Mouse (Mus musculus) NIH3T3 (cell line): Measurements from ENCODE around the gene Nek2.

Experiments used
- DNase-seq: peaks from one replicate; pipeline ENCODE4 v3.0.0-alpha.2; 2012; ENCODE audit warnings: low read depth

Gene Nek2

DNA sequence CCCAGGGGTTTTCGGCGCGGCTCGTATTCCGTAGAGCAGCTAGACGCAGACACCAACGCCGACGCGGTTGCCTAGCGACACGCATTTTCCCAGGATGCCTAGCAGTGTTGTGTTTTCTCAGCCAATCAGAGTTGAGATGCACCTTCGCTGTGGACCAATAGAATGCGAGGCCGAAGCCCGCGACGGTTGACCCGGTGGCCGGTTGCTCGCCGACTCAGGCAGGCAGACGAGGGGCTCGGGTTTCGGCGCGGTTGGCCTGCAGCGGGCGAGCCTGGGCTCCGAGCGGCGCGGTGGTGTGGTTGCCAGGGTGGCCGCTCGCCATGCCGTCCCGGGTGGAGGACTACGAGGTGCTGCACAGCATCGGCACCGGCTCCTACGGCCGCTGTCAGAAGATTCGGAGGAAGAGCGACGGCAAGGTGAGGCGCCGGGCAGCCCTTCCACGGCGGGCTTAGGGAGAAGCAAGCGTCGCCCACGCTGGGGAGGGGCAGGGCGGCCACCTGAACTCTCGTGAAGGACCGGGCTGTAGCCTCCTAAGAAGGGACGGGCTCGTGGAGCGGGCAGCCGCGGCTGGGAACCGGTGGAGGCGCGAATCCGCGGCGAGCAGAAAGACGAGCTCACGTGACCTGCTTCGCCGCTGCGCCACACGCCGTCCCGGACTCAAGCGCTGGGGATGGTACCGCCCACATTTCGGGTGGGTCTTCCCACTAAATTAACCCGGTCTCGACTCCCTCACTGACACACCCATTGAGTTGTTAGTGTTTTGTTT, at the start of gene Nek2:
TSS of gene Nek2 (plus strand) at position 119 of the 766 bp plus-strand sequence.
- DNase-seq, result peak; percentile 99

- DNase-seq, result peak; percentile 63
Observed at GRCm38 (mm10) chr1:191774106-191774505, 47.1 kb upstream of the Nek2 start.

DNA sequence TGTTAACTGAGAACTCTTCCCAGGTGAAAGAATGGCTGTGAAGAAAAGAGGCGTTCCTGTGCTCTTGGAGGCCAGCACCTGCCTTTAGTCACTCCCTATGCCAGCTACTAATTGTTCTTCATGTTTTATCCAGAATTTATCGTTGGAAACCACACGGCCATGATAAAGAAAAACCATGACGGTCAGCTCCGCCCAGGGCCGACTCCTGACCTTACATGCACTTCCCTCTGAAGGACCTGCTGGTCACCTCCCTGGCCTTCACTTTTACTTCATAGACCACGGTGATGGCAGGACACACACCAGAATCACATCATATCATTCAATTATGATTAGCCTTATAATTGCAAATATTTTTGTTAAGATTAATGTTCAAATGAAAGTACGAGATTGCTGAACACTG, 46.1 kb upstream of the Nek2 start:
- DNase-seq, result no peak

DNA sequence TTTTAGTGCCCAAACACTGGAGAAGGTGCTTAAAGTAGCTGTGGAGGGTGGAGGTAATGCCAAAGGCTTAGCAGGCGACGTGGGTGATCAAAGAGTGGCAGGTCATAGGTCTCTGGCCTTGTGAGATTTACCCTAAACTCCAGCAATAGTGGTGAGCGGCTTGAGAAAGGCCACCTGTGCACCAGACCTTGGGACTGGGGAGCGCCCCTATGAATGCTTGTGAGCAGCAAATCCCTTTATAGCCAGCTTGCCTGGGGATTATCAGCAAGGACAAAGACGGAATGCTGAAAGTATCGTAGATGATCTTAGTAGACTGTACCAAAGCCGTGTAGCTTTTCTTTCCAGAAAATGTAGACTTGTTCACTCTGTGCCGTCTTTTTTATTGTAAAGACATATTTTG, 43.7 kb upstream of the Nek2 start:
- no peak for DNase-seq

GRCm38 (mm10) chr1:191780470-191780869, 40.8 kb upstream of the Nek2 start:
- DNase-seq, result no peak

GRCm38 (mm10) chr1:191785108-191785507, 36.1 kb upstream of the Nek2 start:
- DNase-seq, result no peak

DNA sequence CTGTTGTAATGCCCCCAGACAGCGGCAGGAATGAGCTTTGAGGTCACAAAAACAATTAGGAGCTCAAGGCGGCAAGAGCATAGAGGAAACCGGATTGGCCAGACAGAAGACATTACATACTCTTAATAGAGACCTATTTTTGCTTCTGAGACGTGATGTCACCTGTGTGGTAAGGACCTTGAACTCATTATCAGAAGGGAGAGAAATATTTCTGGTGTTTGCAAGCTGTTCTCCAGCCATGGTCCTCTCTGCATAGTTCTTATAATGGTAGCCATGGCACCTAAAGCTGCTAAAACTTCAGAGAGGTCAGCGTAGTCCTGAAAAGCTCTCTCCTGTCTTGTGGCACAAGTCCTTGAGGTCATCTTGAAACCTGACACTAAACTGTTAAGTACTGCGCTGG, 35.0 kb upstream of the Nek2 start:
- no peak for DNase-seq

GRCm38 (mm10) chr1:191787379-191787778, 33.9 kb upstream of the Nek2 start:
- DNase-seq, result no peak

- DNase-seq, result peak; percentile 72
Observed at GRCm38 (mm10) chr1:191792991-191793390, 28.3 kb upstream of the Nek2 start.

DNA sequence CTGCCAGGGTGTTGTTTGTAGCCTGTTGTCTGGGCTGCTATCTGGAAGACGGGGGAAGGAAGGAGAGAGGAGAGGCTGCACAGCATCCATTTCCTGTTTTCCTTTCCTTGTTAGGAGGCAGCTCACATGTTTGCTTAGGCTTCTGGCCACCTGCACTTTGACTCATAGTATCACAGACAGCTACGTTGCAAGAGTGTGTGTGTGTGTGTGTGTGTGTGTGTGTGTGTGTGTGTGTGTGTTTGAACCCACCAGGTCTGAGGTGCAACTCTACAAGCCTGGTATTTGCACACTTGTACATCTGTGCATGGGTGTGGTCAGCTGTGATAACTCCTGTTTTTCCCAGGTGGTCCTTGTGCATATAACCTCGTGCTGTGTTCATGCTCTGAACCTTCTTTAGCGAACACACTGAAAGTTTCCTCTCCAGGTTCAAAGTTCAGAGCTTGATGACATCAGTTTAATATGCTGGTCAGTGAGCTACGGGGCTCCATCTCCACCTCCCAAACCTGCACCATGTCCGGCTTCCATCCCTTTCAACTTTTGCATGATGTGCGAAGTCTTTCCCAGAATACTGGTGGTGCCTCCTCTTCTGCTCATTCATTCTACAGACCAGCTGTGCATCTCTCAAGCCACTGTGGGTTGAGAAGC, 27.2 kb upstream of the Nek2 start:
- DNase-seq, result peak; percentile 57

- DNase-seq, result no peak
Observed at GRCm38 (mm10) chr1:191796238-191796896, 24.9 kb upstream of the Nek2 start.

DNA sequence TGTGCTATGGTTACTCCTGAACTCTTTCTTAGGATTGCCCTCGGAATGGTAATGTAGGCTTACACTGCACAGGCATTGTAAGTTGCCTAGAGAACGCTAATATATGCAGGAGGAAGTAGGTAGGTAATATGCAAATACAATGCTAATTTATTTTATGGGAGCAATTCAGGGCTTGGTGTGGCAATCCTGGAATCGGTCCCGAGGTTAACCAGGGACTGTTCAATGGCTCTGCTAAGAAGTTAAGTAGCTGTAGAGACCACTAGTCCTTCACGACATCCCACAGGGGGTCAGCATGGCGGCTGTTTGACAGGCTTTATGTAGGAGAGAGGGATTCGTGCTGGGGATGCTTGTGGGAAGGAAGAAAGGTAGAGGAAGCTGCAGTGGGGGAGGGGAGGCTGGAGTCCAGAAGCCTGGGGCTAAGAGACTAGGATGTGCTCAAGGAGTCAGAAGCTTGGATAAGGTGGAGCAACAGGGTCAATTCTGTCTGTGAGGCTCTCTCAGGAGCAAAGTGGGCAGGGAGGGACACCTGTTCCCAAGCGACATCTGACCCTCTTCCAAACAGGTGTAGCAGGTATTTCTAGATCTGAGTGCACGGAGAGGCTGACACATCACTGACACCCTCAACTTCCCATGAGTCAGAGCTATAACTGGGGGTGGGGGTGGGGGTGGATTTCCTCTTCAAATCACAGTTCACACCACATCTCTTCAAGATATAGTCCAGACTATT, 19.0 kb upstream of the Nek2 start:
- no peak for DNase-seq

DNA sequence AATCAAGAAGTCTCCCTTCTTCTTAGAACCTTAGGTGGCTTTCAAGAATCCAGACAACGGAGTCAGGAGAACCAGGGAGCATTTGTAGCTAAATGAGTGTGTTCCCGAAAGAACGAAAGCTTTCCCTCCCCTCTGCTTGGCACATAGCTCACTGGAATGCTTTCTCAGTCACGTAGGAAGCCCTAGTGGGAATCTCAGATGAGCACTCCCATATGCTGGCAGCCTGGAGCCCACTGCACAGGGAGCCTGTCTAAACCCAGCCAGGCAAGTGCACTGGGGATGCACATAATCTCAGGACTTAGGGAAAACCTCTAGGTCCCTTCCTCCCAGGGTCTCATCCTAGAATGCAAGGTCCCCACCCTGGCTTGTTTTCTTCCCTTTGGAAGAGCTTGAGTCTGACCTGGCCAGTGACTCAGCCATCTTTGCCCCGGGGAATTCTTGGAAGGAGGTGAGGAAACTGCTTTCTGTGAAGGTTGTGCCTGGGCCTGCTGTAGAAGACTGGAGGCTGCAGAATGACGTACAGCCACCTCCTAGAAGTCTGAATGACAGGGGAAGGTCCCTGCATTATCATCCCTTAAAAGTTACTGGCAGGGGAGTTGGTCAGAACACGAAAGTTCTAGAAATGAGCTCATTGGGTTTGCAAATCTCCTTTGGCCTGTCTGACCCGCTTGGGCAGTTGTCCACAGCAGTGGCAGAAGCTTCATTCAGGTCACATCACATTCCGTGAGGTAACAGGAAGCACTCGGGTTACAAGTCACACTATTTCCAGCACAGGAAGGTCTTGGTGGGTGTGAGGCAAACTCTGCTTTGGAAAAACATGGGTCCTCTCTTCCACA, 18.2 kb upstream of the Nek2 start:
- peak; percentile 71 for DNase-seq

- no peak for DNase-seq
Observed at GRCm38 (mm10) chr1:191804747-191805146, 16.5 kb upstream of the Nek2 start.

- no peak for DNase-seq
Observed at GRCm38 (mm10) chr1:191805788-191806187, 15.5 kb upstream of the Nek2 start.

- no peak for DNase-seq
Observed at GRCm38 (mm10) chr1:191806740-191807139, 14.5 kb upstream of the Nek2 start.

DNA sequence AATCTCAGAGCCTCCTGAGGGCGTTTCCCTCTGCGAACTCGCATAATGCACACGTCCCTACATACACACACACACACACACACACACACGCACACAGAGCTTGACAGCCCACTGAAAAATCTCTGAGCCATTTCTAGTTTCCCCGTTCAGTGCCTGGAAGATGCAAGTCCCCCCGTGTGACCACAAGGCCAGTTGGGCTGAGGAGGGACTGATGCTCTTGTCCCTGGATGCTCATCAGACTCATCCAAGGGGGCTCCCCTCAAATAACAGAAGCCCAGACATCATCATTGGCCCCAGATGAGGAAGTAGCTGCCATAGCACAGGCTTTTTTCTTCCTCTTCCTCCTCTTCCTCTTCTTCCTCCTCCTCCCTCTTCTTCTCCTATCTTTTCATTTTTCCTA, 13.3 kb upstream of the Nek2 start:
- no peak for DNase-seq

DNA sequence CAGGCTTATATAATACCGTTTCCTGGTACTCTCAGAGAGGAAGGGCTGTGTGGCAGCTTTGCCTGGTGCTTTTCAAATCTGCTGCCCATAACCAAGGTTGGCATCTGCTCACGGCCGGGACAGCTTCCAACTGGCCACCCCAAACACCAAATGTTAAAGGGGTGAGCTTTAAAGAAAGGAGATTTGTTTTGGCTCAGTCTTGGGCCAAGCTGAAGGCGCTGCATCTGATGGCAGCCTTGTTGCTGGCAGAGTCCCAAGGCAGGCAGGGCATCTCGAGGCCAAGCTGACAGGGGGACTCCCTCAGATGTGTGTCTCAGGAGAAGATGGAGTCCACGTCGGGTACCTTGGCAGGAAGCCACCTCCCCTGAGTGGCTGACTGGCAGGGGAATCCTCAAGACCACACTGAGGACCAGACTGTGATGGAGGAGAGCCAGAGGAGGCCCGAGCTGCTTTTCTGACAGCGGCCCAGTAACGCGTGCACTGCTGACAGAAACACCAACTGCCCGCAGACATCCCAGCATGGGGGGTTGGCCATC, 12.5 kb upstream of the Nek2 start:
- DNase-seq, result peak; percentile 61

- no peak for DNase-seq
Observed at GRCm38 (mm10) chr1:191811774-191812173, 9.5 kb upstream of the Nek2 start.

- no peak for DNase-seq
Observed at GRCm38 (mm10) chr1:191812949-191813691, 8.1 kb upstream of the Nek2 start.

GRCm38 (mm10) chr1:191814240-191814639, 7.0 kb upstream of the Nek2 start:
- no peak for DNase-seq
